Mouse (Mus musculus) C2C12 (cell line): ENCODE data around the gene Galnt10. TPM values are rescaled to one million over a fixed set of nuclear protein-coding genes. Genes with fewer than 3 reads are reported as not detected.

Experiments used
- H3K27me3 ChIP-seq: one replicate; pipeline ENCODE4 v1.6.1; 2011; ENCODE audit not compliant: control insufficient read depth, insufficient read depth, insufficient read length
- H3K36me3 ChIP-seq: one replicate; pipeline ENCODE4 v1.6.1; 2011; ENCODE audit not compliant: control insufficient read depth, insufficient read depth
- H3K4me3 ChIP-seq: one replicate; pipeline ENCODE4 v1.5.1; 2011; ENCODE audit warnings: mild to moderate bottlenecking, control low read depth; ENCODE audit not compliant: poor library complexity, insufficient read depth, severe bottlenecking
- H3K79me2 ChIP-seq: one replicate; pipeline ENCODE4 v1.6.1; 2011; ENCODE audit not compliant: control insufficient read depth, insufficient read depth
- H3K79me3 ChIP-seq: one replicate; pipeline ENCODE4 v1.6.1; 2011; ENCODE audit warnings: low read depth, control low read depth
- H3ac ChIP-seq: one replicate; pipeline ENCODE3; 2011; ENCODE audit warnings: low read depth; ENCODE audit not compliant: control insufficient read depth, insufficient read length
- CEBPB ChIP-seq: IDR thresholded peaks from one replicate; pipeline ENCODE4 v1.6.1; 2011; ENCODE audit warnings: low read depth, mild to moderate bottlenecking, control low read depth, moderate library complexity
- CTCF ChIP-seq: IDR thresholded peaks from one replicate; pipeline ENCODE4 v1.5.1; 2011; ENCODE audit not compliant: control insufficient read depth, insufficient read depth, insufficient read length
- FOSL1 ChIP-seq: IDR thresholded peaks from one replicate; pipeline ENCODE4 v1.8.0; 2011; ENCODE audit warnings: mild to moderate bottlenecking, low read length; ENCODE audit not compliant: poor library complexity, insufficient read depth, severe bottlenecking
- MAX ChIP-seq: IDR thresholded peaks from one replicate; pipeline ENCODE4 v1.6.1; 2011; ENCODE audit warnings: mild to moderate bottlenecking, control low read depth
- MYOD1 ChIP-seq: IDR thresholded peaks from one replicate; pipeline ENCODE4 v1.6.1; 2011; ENCODE audit warnings: low read depth; ENCODE audit not compliant: control insufficient read depth, insufficient read length
- MYOG ChIP-seq: IDR thresholded peaks from one replicate; pipeline ENCODE4 v1.6.1; 2011; ENCODE audit not compliant: control insufficient read depth, insufficient read length; ENCODE audit errors: extremely low read depth
- USF1 ChIP-seq: IDR thresholded peaks from one replicate; pipeline ENCODE4 v1.6.1; 2011; ENCODE audit warnings: low read depth, mild to moderate bottlenecking, control low read depth, moderate library complexity
- polyA plus RNA-seq: library from polyadenylated mRNA; unstranded; fragments of >200 nt; fragmentation: generic; extraction: Trizol; gene quantifications from one replicate; pipeline ENCODE4 v1.2.1, GENCODE M21; 2012; ENCODE audit warnings: missing spikeins

Gene Galnt10
- polyA plus RNA-seq, 1 experiment, result 43.0 TPM

DNA sequence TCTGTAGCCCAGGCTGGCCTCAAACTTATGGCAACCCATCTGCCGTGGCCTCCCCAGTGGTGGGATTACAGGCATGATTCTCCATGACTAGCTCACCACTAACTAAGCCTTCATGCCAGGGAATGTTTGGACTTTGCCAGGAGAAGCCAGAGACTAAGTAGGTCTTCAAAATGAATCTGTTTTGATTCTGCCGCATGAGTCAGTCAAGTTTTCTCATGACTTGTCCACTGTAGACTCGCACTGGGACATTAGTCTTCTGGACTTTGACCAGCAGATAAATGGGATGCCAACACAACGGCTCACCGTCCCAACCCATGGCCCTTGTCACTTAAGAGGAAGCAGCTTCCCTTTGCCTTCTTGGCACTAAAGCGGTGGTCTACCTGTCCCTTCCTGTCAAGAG, 49.2 kb downstream of the Galnt10 start:
- TF ChIP-seq USF1 (no peak), MYOD1 (no peak), MYOG (no peak), CTCF (no peak), CEBPB (no peak), MAX (no peak), FOSL1 (no peak)
- Histone ChIP-seq H3K79me3 (peaks cover 8% of the 10 kb centered on the region), H3ac (no peak overlapping the region), H3K36me3 (peaks cover 7% of the 10 kb centered on the region), H3K79me2 (peaks cover 30% of the 10 kb centered on the region), H3K4me3 (no peak overlapping the region), H3K27me3 (no peaks in the 10 kb centered on the region)

DNA sequence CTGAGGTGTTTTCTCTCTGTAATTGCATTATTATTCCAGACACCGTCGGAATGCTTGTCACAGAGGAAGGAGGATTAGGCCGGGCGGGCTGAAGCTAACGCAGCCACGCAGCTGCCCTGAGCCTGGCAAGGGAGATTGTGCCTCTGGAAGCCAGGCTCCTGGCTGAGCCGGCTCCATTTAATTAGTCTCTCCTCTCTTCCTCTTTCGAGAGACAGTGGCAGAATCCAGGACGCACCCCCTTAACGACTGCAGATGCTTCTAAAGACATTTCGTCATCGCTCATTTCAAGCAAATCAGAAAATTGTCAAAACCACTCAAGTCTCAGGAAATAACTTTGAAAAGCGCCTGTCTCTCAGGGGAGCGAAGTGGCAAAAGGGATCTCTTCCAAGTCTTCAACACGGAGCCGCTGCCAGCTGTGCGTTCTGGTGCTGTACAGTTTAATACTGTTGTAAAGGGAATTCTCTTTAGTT, 51.0 kb downstream of the Galnt10 start:
- Histone ChIP-seq H3K79me2 (peaks cover 22% of the 10 kb centered on the region), H3ac (no peak overlapping the region), H3K27me3 (no peaks in the 10 kb centered on the region), H3K36me3 (peaks cover 7% of the 10 kb centered on the region), H3K4me3 (no peak overlapping the region), H3K79me3 (peaks cover 4% of the 10 kb centered on the region)
- TF ChIP-seq CTCF, result no peak
- TF ChIP-seq CEBPB, result no peak
- TF ChIP-seq MYOG, result no peak
- no peak for TF ChIP-seq FOSL1
- no peak for TF ChIP-seq USF1
- no peak for TF ChIP-seq MYOD1
- TF ChIP-seq MAX, result no peak

DNA sequence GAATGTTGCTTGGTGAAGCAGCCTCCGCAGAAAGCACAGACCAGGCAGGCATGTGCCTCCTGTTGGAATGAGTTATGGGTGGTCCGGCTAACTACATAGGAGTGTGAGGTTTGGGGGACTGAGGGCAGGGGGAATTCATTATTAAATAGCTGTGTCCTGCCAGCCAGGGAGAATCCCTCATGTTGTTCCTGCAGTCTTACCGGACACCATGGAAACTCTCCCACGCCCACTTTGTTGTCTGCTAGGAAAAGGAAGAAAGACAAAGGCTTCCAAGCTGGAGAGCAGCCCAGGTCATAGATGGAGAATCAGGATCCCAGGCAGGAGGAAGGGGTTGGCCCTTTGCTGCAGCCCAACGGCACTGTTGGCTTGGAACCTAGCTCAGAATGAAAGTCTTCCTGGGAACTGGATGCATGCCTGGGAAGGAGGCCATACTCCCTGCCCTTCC, 51.6 kb downstream of the Galnt10 start:
- H3K4me3 ChIP-seq, result no peak overlapping the region
- H3ac ChIP-seq, result no peak overlapping the region
- H3K36me3 ChIP-seq, result peaks cover 7% of the 10 kb centered on the region
- H3K27me3 ChIP-seq, result no peaks in the 10 kb centered on the region
- TF ChIP-seq FOSL1, result no peak
- no peak for TF ChIP-seq MYOG
- TF ChIP-seq USF1, result no peak
- TF ChIP-seq CEBPB, result no peak
- TF ChIP-seq CTCF, result no peak
- no peak for TF ChIP-seq MAX
- TF ChIP-seq MYOD1, result no peak
- H3K79me3 ChIP-seq, result peaks cover 4% of the 10 kb centered on the region
- H3K79me2 ChIP-seq, result peaks cover 18% of the 10 kb centered on the region

DNA sequence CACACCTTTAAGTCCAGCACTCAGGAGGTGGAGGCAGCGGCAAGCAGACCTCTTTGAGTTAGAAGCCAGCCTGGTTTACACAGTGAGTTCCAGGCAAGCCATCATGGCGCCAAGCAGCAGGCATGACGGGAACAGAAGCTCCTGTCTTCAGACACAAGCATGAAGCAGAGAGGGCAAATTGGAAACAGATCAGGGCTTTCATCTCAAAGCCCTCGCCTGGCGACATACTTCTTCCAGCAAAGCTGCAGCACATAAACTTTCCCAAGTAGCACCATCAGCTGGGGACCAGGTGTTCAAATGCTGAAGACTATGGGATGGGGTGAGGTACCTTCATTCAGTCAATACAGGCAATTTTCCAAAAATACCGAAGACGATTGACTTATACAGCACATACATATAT, 54.9 kb downstream of the Galnt10 start:
- TF ChIP-seq CTCF, result no peak
- no peak for TF ChIP-seq FOSL1
- TF ChIP-seq MAX, result no peak
- TF ChIP-seq USF1, result no peak
- TF ChIP-seq MYOD1, result no peak
- TF ChIP-seq CEBPB, result no peak
- Histone ChIP-seq H3K79me3 (peaks cover 3% of the 10 kb centered on the region), H3ac (no peak overlapping the region), H3K4me3 (no peak overlapping the region), H3K79me2 (peaks cover 6% of the 10 kb centered on the region), H3K27me3 (no peaks in the 10 kb centered on the region), H3K36me3 (peaks cover 3% of the 10 kb centered on the region)

DNA sequence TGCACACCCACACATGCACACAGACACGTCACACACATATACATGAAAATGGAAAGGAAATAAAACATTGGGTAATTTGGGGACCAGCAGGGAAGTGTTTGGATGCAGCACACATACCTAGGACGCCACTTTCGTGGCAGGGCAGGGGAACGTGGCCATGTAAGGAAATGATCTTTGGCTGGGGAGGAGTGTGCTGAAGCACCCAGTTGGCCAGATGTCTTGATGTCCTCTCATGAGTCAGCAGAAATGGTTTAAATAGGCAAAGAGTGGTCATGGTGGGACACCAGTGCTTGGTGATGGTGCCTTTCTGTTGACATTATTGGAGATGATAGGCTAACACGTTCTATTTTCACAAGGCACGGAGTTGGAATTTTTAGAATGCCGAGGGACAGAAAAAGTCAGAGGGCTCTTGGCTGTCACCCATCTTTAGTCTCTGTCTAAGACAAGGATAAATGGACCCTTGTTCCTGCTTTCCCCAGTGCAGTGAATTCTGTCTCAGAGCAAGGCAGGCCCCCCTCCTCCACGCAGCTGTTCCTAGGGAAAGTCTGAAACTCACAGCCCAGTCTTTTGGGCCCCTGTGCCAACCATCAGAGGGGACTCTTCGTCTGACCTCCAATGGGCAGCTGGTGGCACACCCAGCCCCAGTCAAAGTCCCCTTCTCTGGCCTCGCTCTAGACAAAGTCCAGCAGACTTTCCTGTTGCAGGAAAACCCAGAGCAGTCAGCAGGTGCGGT, 56.1 kb downstream of the Galnt10 start:
- Histone ChIP-seq H3K79me2 (peaks cover 2% of the 10 kb centered on the region), H3K4me3 (no peak overlapping the region), H3K27me3 (no peaks in the 10 kb centered on the region), H3K79me3 (peaks cover under 1% of the 10 kb centered on the region), H3K36me3 (peaks cover 7% of the 10 kb centered on the region), H3ac (no peak overlapping the region)
- TF ChIP-seq USF1, result no peak
- no peak for TF ChIP-seq MYOG
- TF ChIP-seq CEBPB, result no peak
- no peak for TF ChIP-seq CTCF
- TF ChIP-seq FOSL1, result no peak

DNA sequence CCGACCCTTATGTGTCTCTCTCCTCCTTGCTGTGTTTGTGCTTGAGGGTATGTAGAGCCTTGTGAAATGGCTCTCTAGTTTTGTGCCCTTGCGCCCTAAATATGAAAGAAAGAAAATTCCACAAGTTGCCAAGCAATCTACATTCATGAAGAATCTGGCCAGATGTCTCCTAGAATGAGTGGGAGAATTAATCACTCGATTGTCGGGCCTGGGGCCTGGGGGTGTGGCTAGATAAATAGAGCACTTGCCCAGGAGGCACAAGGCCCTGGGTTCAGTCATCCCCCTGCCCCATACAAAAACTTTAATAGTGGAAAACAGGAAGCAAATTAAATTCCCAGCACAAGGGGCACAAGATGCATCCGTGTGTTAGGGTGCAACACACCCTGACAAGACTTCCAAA, 56.7 kb downstream of the Galnt10 start:
- TF ChIP-seq MAX (no peak), CTCF (no peak), MYOD1 (no peak), USF1 (no peak), FOSL1 (no peak), CEBPB (no peak), MYOG (no peak)
- Histone ChIP-seq H3K4me3 (no peak overlapping the region), H3ac (no peak overlapping the region), H3K79me3 (no peaks in the 10 kb centered on the region), H3K36me3 (peaks cover 7% of the 10 kb centered on the region), H3K27me3 (no peaks in the 10 kb centered on the region), H3K79me2 (no peaks in the 10 kb centered on the region)
